Mouse (Mus musculus) heart, adult 2 months (tissue): ENCODE measurements around the gene Susd6.

ENCODE experiments used
- CTCF ChIP-seq: fragments of 200-600 bp; IDR thresholded peaks from 2 replicates; pipeline ENCODE4 v1.8.1; 2022; ENCODE audit warnings: antibody characterized with exemption, mild to moderate bottlenecking, moderate library complexity
- EP300 ChIP-seq: fragments of 200-500 bp; IDR thresholded peaks from 2 replicates; pipeline ENCODE4 v1.6.1; 2011; ENCODE audit warnings: low read depth, low read length, control low read depth; ENCODE audit not compliant: insufficient read depth
- POLR2A ChIP-seq: fragments of 200-500 bp; IDR thresholded peaks from 2 replicates; pipeline ENCODE4 v1.6.1; 2011; ENCODE audit warnings: mild to moderate bottlenecking, low read depth, low read length, control low read depth; ENCODE audit not compliant: insufficient read depth

DNA sequence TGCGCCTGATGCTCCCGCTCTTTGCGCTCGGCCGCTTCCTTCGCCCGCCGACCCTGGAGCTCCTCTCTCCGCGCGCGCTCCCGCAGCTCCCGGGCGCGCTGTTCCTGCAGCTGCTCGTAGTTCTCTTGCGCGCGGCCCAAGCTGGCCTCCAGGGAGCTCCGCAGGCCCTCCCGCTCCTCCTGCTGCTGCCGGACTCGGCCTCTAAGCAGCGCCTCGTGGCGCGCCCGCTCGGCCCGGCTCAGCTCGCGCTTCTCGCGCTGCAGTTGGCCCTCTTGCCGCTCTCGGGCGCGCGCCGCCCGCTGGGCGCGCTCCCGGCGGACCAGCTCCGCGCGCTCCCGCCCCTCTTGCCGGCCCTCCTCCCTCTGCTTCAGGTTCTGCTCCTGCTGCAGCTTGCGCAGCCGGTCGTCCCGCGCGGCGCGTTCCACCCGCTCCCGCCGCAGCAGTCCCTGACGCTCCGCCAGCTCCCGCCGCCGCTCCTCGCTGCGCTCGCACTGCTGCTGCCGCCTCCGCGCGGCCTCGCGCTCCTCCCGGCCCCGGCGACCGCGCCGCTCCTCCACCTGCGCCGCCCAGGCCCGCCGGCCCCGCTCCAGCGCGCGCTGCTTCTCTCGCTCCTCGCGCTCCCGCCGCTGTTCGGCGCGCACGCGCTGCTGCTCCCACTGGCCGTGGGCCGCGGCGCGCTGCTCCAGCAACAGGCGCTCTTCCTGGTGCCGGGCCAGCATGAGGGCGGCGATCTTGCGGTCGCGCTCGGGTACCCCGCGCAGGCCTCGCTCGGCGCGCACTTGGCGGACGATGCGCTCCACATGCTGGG, 32.4 kb upstream of the Susd6 start:
- TF ChIP-seq CTCF = no peak
- no peak for TF ChIP-seq EP300
- no peak for TF ChIP-seq POLR2A
